Mouse (Mus musculus) hindbrain, embryonic 14.5 days (tissue): ENCODE results near the gene Fbxw4. TPM values are rescaled to one million over a fixed set of nuclear protein-coding genes. Genes with fewer than 3 reads are reported as not detected.
"Not testable (repeated sequence)": the region's sequence is repeated elsewhere in the genome, so short reads cannot be mapped to it uniquely, and the experiment has no call there.

Source experiments
- ATAC-seq: fragments of 200-750 bp; cut with Nextera tagmentation; 2 replicates; pipeline ENCODE4 v1.8.0; 2017; ENCODE audit warnings: moderate number of reproducible peaks, mild to moderate bottlenecking, moderate TSS enrichment, moderate library complexity; ENCODE audit not compliant: low FRiP score
- DNase-seq: peaks from one replicate; pipeline ENCODE4 v3.0.0-alpha.2; 2015; ENCODE audit warnings: low spot score
- H3K27ac ChIP-seq: fragments of 300-500 bp; sonication (generic); 2 replicates; pipeline ENCODE4 v1.5.1; 2014; ENCODE audit warnings: mild to moderate bottlenecking, moderate library complexity
- H3K27me3 ChIP-seq: fragments of 300-500 bp; sonication (generic); 2 replicates; pipeline ENCODE4 v1.6.1; 2014; ENCODE audit warnings: mild to moderate bottlenecking, low read length, mixed read lengths; ENCODE audit not compliant: control insufficient read depth, insufficient read depth
- H3K36me3 ChIP-seq: fragments of 300-500 bp; sonication (generic); replicated peaks from 2 replicates; pipeline ENCODE4 v1.6.1; 2014; ENCODE audit not compliant: control insufficient read depth, insufficient read depth
- H3K4me1 ChIP-seq: fragments of 300-500 bp; sonication (generic); replicated peaks from 2 replicates; pipeline ENCODE4 v1.6.1; 2014; ENCODE audit warnings: antibody characterized with exemption, low read length, mixed read lengths; ENCODE audit not compliant: control insufficient read depth, insufficient read depth
- H3K4me2 ChIP-seq: fragments of 300-500 bp; sonication (generic); replicated peaks from 2 replicates; pipeline ENCODE4 v1.6.1; 2014; ENCODE audit warnings: mild to moderate bottlenecking, moderate library complexity
- H3K4me3 ChIP-seq: fragments of 300-500 bp; sonication (generic); replicated peaks from 2 replicates; pipeline ENCODE4 v1.5.1; 2014; ENCODE audit warnings: mild to moderate bottlenecking, low read length
- H3K9ac ChIP-seq: fragments of 300-500 bp; sonication (generic); 2 replicates; pipeline ENCODE4 v1.6.1; 2014
- H3K9me3 ChIP-seq: fragments of 300-500 bp; sonication (generic); 2 replicates; pipeline ENCODE4 v1.6.1; 2016; ENCODE audit warnings: low read length; ENCODE audit not compliant: control insufficient read depth
- WGBS: fragments of 180-500 bp; shearing (Covaris S2); extraction: QIAGEN DNeasy Blood & Tissue Kit; methylation state at CpG from one replicate; pipeline ENCODE4 v1.1.7; 2014; 5-methylcytosine and 5-hydroxymethylcytosine counted together
- polyA plus RNA-seq: library from polyadenylated mRNA; unstranded; fragments of >200 nt; fragmentation: Nextera tagmentation; extraction: Ambion mirVana; gene quantifications from 2 replicates; pipeline ENCODE4 v1.2.1, GENCODE M21; 2014

Fbxw4 gene
- polyA plus RNA-seq, 1 experiment from 2014 or later: 6.7 TPM

GRCm38 (mm10) chr19:45567367-45567766 is 92.7 kb downstream of the Fbxw4 start:
- ATAC-seq (no peak), DNase-seq (no peak)
- no peaks in the 10 kb centered on the region for H3K9me3 ChIP-seq
- H3K4me1 ChIP-seq: peaks cover 19% of the 10 kb centered on the region
- H3K4me3 ChIP-seq: no peak overlapping the region
- 0 out of 2 replicates have a peak, but pooled peaks cover 4% of the 10 kb centered on the region for H3K27me3 ChIP-seq
- H3K36me3 ChIP-seq: peaks cover 6% of the 10 kb centered on the region; the same call in 1 of the 2 replicates
- 36% methylated on average over 14 of the region's 14 CpGs for WGBS
- H3K4me2 ChIP-seq: no peak overlapping the region
- H3K27ac ChIP-seq: no peak overlapping the region
- H3K9ac ChIP-seq: 0 out of 2 replicates have a peak overlapping the region, but pooled peaks have one; percentile 4

- 50% methylated on average over 15 of the region's 15 CpGs for WGBS
- H3K36me3 ChIP-seq: no peaks in the 10 kb centered on the region
- H3K4me3 ChIP-seq: no peak overlapping the region
- DNase-seq: no peak
- H3K4me1 ChIP-seq: peaks cover 23% of the 10 kb centered on the region
- ATAC-seq: no peak
- H3K27me3 ChIP-seq: 0 out of 2 replicates have a peak, but pooled peaks cover 4% of the 10 kb centered on the region
- 0 out of 2 replicates have a peak overlapping the region, but pooled peaks have one; percentile 12 for H3K4me2 ChIP-seq
- H3K9ac ChIP-seq: no peak overlapping the region
- no peaks in the 10 kb centered on the region for H3K9me3 ChIP-seq
- H3K27ac ChIP-seq: peak overlapping the region; percentile 71
These were observed 94.0 kb downstream of the Fbxw4 start for GRCm38 (mm10) chr19:45565925-45566715.

- WGBS: under 1% methylated on average over 34 of the region's 35 CpGs
These were observed 99.8 kb downstream of the Fbxw4 start, which contains the start of the genes Poll and Gm17018 for GRCm38 (mm10) chr19:45560153-45560890. Gene Poll, minus strand, starts transcription at chr19:45560531. Gene Gm17018, plus strand, starts transcription at chr19:45560615.

GRCm38 (mm10) chr19:45554136-45554535 is 106.0 kb downstream of the Fbxw4 start:
- no peak overlapping the region for H3K9ac ChIP-seq
- no peak for DNase-seq
- H3K27ac ChIP-seq: no peak overlapping the region
- no peak overlapping the region for H3K4me2 ChIP-seq
- ATAC-seq: no peak
- H3K4me1 ChIP-seq: 0 out of 2 replicates have a peak, but pooled peaks cover under 1% of the 10 kb centered on the region
- 92% methylated on average over 11 of the region's 11 CpGs for WGBS
- 0 out of 2 replicates have a peak, but pooled peaks cover 31% of the 10 kb centered on the region for H3K36me3 ChIP-seq
- H3K4me3 ChIP-seq: no peak overlapping the region
- no peaks in the 10 kb centered on the region for H3K27me3 ChIP-seq
- H3K9me3 ChIP-seq: no peaks in the 10 kb centered on the region

More at GRCm38 (mm10) chr19:45560153-45560890, 99.8 kb downstream of the Fbxw4 start, which contains the start of the genes Poll and Gm17018:
- Histone ChIP-seq H3K4me3 (peak within 1 kb of the TSS; percentile 66), H3K36me3 (0 out of 2 replicates have a peak, but pooled peaks cover 11% of the 10 kb centered on the region), H3K9ac (peak within 1 kb of the TSS; percentile 89), H3K9me3 (no peaks in the 10 kb centered on the region), H3K4me2 (peak within 1 kb of the TSS; percentile 99), H3K4me1 (peaks cover 14% of the 10 kb centered on the region), H3K27me3 (no peaks in the 10 kb centered on the region), H3K27ac (peak within 1 kb of the TSS; percentile 80)
- DNase-seq (peak; percentile 83), ATAC-seq (peak; percentile 82)

DNA sequence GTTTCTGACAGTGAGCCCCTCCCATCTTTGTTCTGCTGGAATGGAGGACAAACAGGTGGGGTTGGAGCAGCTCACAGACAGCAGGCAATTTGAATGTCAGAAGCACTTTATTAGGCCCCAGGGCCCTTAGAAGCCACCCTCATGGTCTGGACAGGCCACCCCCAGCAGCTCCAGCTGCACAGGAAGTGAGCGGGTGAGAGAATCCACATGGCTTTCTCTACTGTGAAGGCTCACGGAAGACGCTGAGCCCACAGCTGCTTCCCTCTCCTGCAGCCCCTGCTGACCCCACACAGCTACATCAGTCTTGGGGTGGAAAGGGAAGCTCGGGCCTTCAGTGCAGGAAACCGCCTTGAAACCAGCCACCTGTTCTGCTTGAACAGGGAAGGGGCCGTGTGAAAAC is 107.9 kb downstream of the Fbxw4 start:
- Histone ChIP-seq H3K9me3 (no peaks in the 10 kb centered on the region), H3K36me3 (0 out of 2 replicates have a peak, but pooled peaks cover 26% of the 10 kb centered on the region), H3K9ac (no peak overlapping the region), H3K27ac (no peak overlapping the region), H3K4me1 (0 out of 2 replicates have a peak, but pooled peaks cover 5% of the 10 kb centered on the region), H3K4me3 (no peak overlapping the region), H3K4me2 (no peak overlapping the region), H3K27me3 (no peaks in the 10 kb centered on the region)
- 76% methylated on average over 6 of the region's 6 CpGs for WGBS
- DNase-seq: no peak
- ATAC-seq: no peak

DNA sequence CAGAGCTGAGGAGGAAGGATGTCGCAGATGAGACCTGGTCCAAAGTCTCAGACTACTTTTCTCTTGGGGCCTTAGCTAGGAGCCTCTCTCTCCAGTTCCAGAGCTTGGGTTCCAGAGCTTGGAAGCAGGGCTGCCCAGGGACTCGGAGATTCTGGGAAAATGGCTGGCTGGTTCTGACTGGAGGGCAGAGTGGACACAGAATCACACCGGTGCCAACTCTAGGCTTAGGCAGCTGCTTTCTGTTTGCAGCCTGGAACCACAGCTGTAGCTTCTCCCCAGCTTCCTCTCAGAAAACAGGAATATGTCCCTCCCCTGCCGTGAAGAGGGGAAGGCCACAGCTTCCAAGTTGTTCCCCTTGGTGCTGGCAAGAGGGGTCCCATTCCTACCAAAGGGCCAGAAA is 110.2 kb downstream of the Fbxw4 start:
- 0 out of 2 replicates have a peak, but pooled peaks cover 5% of the 10 kb centered on the region for H3K4me1 ChIP-seq
- no peaks in the 10 kb centered on the region for H3K9me3 ChIP-seq
- no peak overlapping the region for H3K9ac ChIP-seq
- H3K27ac ChIP-seq: no peak overlapping the region
- no peak for ATAC-seq
- 83% methylated on average over 4 of the region's 4 CpGs for WGBS
- no peak overlapping the region for H3K4me2 ChIP-seq
- 0 out of 2 replicates have a peak, but pooled peaks cover 18% of the 10 kb centered on the region for H3K36me3 ChIP-seq
- no peak overlapping the region for H3K4me3 ChIP-seq
- DNase-seq: no peak
- H3K27me3 ChIP-seq: peaks cover 11% of the 10 kb centered on the region

- Histone ChIP-seq H3K4me3 (no peak overlapping the region), H3K4me1 (peaks cover 10% of the 10 kb centered on the region; the same call in 1 of the 2 replicates), H3K27me3 (peaks cover 11% of the 10 kb centered on the region), H3K9me3 (no peaks in the 10 kb centered on the region), H3K9ac (no peak overlapping the region; the same call in 1 of the 2 replicates), H3K36me3 (0 out of 2 replicates have a peak, but pooled peaks cover 14% of the 10 kb centered on the region), H3K27ac (no peak overlapping the region; the same call in 1 of the 2 replicates), H3K4me2 (no peak overlapping the region)
- ATAC-seq (no peak), DNase-seq (no peak)
- WGBS: 55% methylated on average over 23 of the region's 23 CpGs
These were observed 110.8 kb downstream of the Fbxw4 start for GRCm38 (mm10) chr19:45549128-45549915.

- peaks cover 19% of the 10 kb centered on the region for H3K27me3 ChIP-seq
- not testable (repeated sequence) for H3K36me3 ChIP-seq, H3K4me2 ChIP-seq, H3K9ac ChIP-seq, H3K4me1 ChIP-seq, ATAC-seq, H3K27ac ChIP-seq, H3K4me3 ChIP-seq, DNase-seq, H3K9me3 ChIP-seq
These were observed 111.9 kb downstream of the Fbxw4 start for GRCm38 (mm10) chr19:45548196-45548595.
